Mouse (Mus musculus): ENCODE results near the gene Dars2. TPM values are rescaled to one million over a fixed set of nuclear protein-coding genes. Genes with fewer than 3 reads are reported as not detected.

The Dars2 gene
- total and polyA plus RNA-seq, 3 experiments, result 46.2 to 64.7 (median 55.3) TPM

DNA sequence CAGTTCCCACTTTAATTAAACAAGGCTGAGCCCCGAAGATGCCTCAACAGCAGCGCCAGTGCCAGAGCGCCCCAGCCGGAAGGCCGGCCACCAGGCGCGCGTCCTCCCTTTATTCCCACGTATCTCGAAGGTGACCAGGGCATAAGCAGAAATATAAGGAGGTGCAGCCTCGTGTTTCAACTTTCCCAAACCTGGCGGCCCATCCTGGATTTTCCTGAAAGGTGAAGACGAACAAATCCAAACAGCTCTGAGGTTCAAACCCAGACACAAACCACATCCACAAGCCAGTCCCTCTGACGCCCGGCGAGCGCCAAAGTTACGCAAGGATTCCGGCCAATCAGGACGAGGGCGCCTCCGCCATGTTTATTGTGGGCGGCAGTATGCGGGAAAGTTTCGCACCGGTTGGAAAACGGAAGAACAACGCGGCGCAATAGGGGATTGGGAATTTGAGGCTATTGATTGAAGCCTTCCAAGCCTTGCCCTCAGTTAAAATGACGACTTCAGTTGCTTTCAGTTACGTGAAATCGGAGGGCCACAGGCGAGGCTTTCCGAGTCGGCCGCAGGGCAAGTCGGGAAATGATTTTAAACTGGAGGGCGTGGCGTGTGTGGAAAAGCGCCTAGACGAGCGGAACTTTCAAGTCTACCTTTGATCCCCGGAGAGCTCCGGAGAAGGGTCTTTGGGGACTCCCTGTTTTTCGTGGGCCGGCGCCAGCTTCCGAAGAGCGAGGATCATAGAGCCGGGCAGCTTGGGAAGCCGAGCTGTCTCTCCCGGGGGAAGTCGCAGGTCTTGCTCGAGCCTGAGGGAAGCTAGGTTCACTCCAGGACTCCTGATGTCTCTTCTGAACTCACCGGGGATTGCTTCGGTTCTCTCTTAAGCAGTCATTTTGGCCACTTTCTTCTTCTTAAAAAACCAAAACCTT, at the start of gene Dars2, which contains the start of gene Cenpl (continued):
- TF ChIP-seq MYC (IDR thresholded peaks at IDR 0.05; ENCODE audit: low read depth, low read length), result peak; percentile 90; the same call in 1 of the 2 replicates
- TF ChIP-seq KAT2A (IDR thresholded peaks at IDR 0.05; ENCODE audit: insufficient replicate concordance, low read length), result peak; percentile 91; the same call in 1 of the 2 replicates

DNA sequence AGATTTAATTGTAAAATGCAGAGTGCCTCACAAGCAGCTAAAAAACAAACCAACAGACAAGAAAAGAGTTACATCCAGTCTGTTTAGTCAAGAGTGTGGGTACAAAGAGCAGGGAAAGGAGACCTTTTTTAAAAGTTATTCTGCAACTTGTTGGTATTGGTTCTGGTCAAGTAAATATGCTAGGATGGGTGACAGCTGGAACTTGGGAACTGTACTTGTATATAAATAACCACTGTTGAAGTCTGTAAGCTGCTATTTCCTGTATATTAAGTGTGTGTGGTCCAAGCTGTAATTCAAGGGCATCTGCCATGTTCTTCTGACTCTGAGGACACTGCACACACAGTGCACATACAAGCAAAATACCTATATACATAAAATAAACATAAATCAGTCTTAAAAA, 44.1 kb upstream of the Dars2 start:
- DNase-seq (ENCODE audit: extremely low read depth), result no peak
- no peak overlapping the region for H3K4me2 ChIP-seq (ENCODE audit: insufficient read depth, low read depth, poor library complexity, severe bottlenecking)
- in situ Hi-C loops (cut with MboI; ENCODE audit: low pct_ligation_motif_present, low pct_unique_long_range_greater_than_20kb, low sequenced_read_pairs) (no loop called here), dilution Hi-C loops (cut with MboI; ENCODE audit: extremely low pct_ligation_motif_present, extremely low pct_unique_long_range_greater_than_20kb, low sequenced_read_pairs) (no loop called here)
- peaks cover 3 to 13% of the 10 kb centered on the region in 2 experiments for H3K36me3 ChIP-seq (replicated peaks in 1 of 2; ENCODE audit: control insufficient read depth in 1 of 2, insufficient read depth in 1 of 2, low read length in 1 of 2)
- no peaks in the 10 kb centered on the region for H3K4me1 ChIP-seq (ENCODE audit: control insufficient read depth in 1 of 2, insufficient read depth in 2 of 2)
- no peaks in the 10 kb centered on the region for H3K9me3 ChIP-seq (replicated peaks; ENCODE audit: low read length)
- no peaks in the 10 kb centered on the region for H3K27me3 ChIP-seq (replicated peaks)
- TF ChIP-seq KAT2A (IDR thresholded peaks at IDR 0.05; ENCODE audit: insufficient replicate concordance, low read length), result no peak
- H3K4me3 ChIP-seq (replicated peaks in 1 of 3; ENCODE audit: low read depth in 2 of 3, low read length in 2 of 3, poor library complexity in 1 of 3), result no peak overlapping the region
- H3K27ac ChIP-seq (ENCODE audit: insufficient read depth, low read depth), result no peak overlapping the region
- no peak overlapping the region for H3K9ac ChIP-seq (ENCODE audit: insufficient read depth, low read depth)
- no peaks in the 10 kb centered on the region for H3K79me2 ChIP-seq (replicated peaks; ENCODE audit: control insufficient read depth, extremely low read depth, insufficient read depth, poor library complexity, severe bottlenecking)

GRCm38 (mm10) chr1:161109216-161109615, 38.8 kb upstream of the Dars2 start:
- no peaks in the 10 kb centered on the region for H3K4me1 ChIP-seq (ENCODE audit: control insufficient read depth in 1 of 2, insufficient read depth in 2 of 2)
- in situ Hi-C loops (cut with MboI; ENCODE audit: low pct_ligation_motif_present, low pct_unique_long_range_greater_than_20kb, low sequenced_read_pairs), result no loop called here
- dilution Hi-C loops (cut with MboI; ENCODE audit: extremely low pct_ligation_motif_present, extremely low pct_unique_long_range_greater_than_20kb, low sequenced_read_pairs), result no loop called here
- peaks cover 13 to 46% of the 10 kb centered on the region in 2 experiments for H3K36me3 ChIP-seq (replicated peaks in 1 of 2; ENCODE audit: control insufficient read depth in 1 of 2, insufficient read depth in 1 of 2, low read length in 1 of 2)
- no peak for DNase-seq (ENCODE audit: extremely low read depth)
- no peak overlapping the region for H3K9ac ChIP-seq (ENCODE audit: insufficient read depth, low read depth)
- H3K4me3 ChIP-seq (replicated peaks in 1 of 3; ENCODE audit: low read depth in 2 of 3, low read length in 2 of 3, poor library complexity in 1 of 3), result no peak overlapping the region
- H3K27ac ChIP-seq (ENCODE audit: insufficient read depth, low read depth), result no peak overlapping the region
- no peaks in the 10 kb centered on the region for H3K27me3 ChIP-seq (replicated peaks)
- H3K79me2 ChIP-seq (replicated peaks; ENCODE audit: control insufficient read depth, extremely low read depth, insufficient read depth, poor library complexity, severe bottlenecking), result no peaks in the 10 kb centered on the region
- no peaks in the 10 kb centered on the region for H3K9me3 ChIP-seq (replicated peaks; ENCODE audit: low read length)
- no peak overlapping the region for H3K4me2 ChIP-seq (ENCODE audit: insufficient read depth, low read depth, poor library complexity, severe bottlenecking)
- TF ChIP-seq SIN3A (IDR thresholded peaks at IDR 0.05; ENCODE audit: low read length), result no peak
- TF ChIP-seq MAZ (IDR thresholded peaks at IDR 0.05; ENCODE audit: low read depth, low read length), result no peak
- no peak for TF ChIP-seq NELFE (IDR thresholded peaks at IDR 0.05; ENCODE audit: low read depth, low read length)
- no peak for TF ChIP-seq BHLHE40 (IDR thresholded peaks at IDR 0.05; ENCODE audit: low read depth, low read length)
- TF ChIP-seq MYC (IDR thresholded peaks at IDR 0.05; ENCODE audit: low read depth, low read length), result no peak
- no peak for TF ChIP-seq ZC3H11A (IDR thresholded peaks at IDR 0.05; ENCODE audit: low read depth, low read length)
- no peak for TF ChIP-seq CHD2 (IDR thresholded peaks at IDR 0.05; ENCODE audit: low read length)
- TF ChIP-seq POLR2A (IDR thresholded peaks at IDR 0.05; ENCODE audit: low read depth, low read length), result no peak
- TF ChIP-seq USF2 (conservative IDR thresholded peaks at IDR 0.05; ENCODE audit: low read depth, low read length), result no peak
- no peak for TF ChIP-seq POLR2AphosphoS2 (IDR thresholded peaks at IDR 0.05; ENCODE audit: low read depth, low read length)
- TF ChIP-seq USF1 (IDR thresholded peaks at IDR 0.05; ENCODE audit: low read depth, low read length), result no peak
- no peak for TF ChIP-seq KAT2A (IDR thresholded peaks at IDR 0.05; ENCODE audit: insufficient replicate concordance, low read length)
- TF ChIP-seq MAFK (IDR thresholded peaks at IDR 0.05; ENCODE audit: insufficient replicate concordance, low read length), result no peak
- TF ChIP-seq ETS1 (conservative IDR thresholded peaks at IDR 0.05; ENCODE audit: low read depth, low read length), result no peak
- TF ChIP-seq SMC3 (IDR thresholded peaks at IDR 0.05; ENCODE audit: low read depth, low read length), result no peak
- TF ChIP-seq ZNF384 (IDR thresholded peaks at IDR 0.05; ENCODE audit: low read depth, low read length), result no peak
- TF ChIP-seq ZMIZ1 (IDR thresholded peaks at IDR 0.05; ENCODE audit: low read depth, low read length), result no peak
